Mouse (Mus musculus): ENCODE measurements around the gene Gon7. TPM values are rescaled to one million over a fixed set of nuclear protein-coding genes. Genes with fewer than 3 reads are reported as not detected.

The Gon7 gene
- total RNA-seq (2023), result 10 to 100 TPM; 13.4 to 22.7 TPM

GRCm38 (mm10) chr12:102757689-102758402 is at the start of gene Gon7, which contains the start of the genes Gm28051 and Ubr7:
Gon7 (minus strand) TSS chr12:102757803.
Gm28051 (minus strand) TSS chr12:102757765.
Ubr7 (plus strand) TSS chr12:102757967.

DNA sequence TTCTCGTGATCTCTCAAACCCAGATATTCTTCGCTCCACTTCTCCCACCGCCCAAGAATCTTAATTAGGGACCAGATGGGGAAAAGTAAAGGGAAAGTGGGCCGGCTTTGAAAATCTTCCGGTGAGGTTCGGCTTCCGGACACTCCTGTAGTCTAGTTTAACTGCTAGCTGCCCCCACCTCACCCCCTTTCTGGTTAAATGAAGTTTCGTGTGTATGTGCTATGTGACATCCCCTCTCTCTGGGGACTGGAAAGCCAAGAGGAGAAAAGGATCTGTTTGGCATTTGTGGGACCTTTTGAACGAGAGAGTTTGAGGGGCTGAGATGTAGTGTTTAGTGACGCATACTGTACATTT is 777 bp upstream of the Gon7 start, which contains the start of gene Gm20604:
Gene Gm20604 (minus strand): TSS at position 270 of the 354 bp plus-strand sequence.

DNA sequence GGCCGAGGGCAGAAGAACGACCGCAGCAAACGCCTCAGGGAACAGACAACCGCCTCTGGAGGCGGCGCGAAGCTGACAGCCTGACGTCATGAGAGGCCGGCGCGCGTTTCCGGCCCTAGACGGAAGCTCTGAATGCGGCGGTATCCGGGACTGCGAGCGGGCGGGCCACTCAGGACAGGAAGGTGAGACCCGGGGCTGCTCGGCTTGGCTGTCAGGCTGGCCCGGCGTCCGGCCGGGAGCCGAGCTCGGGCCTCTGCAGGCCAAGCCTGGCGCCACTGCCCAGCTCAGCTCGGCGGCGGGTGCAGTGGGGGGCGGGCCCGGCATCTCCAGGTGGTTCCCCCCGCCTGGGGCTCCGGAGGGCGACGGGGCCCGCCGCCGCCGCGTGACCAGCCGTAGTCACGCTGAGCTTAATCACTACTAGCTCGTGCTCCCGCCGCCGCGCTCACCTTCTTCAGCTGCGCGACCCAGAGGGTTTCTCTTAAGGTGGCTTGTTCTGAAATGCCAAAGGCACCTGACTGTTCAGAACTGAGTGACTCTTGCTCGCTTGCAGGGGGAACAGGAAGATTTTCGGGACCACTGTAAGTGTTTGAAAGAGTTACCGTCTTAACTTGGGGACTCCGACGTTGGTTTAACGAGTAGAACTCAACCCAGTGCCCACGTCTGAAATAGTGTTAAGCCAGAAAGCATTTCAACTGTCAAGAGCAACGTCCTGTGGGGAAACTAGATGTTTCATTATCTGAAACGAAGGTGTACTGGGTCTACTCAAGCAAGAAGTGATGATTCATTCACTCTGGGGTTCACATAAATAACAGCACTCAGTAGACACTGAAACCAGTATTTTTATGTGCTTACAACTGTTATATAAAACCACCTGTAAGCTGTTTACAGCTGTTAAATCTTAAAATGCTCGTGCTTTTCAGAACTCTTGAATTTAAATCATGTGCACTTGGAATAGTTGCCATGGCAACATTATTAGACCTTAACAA is 13.7 kb downstream of the Gon7 start, which contains the start of the genes Moap1 and Tmem251:
Gene Moap1 (minus strand): TSS at position 73 of the 986 bp plus-strand sequence.
Gene Tmem251 (plus strand): TSS at position 174 of the 986 bp plus-strand sequence.

DNA sequence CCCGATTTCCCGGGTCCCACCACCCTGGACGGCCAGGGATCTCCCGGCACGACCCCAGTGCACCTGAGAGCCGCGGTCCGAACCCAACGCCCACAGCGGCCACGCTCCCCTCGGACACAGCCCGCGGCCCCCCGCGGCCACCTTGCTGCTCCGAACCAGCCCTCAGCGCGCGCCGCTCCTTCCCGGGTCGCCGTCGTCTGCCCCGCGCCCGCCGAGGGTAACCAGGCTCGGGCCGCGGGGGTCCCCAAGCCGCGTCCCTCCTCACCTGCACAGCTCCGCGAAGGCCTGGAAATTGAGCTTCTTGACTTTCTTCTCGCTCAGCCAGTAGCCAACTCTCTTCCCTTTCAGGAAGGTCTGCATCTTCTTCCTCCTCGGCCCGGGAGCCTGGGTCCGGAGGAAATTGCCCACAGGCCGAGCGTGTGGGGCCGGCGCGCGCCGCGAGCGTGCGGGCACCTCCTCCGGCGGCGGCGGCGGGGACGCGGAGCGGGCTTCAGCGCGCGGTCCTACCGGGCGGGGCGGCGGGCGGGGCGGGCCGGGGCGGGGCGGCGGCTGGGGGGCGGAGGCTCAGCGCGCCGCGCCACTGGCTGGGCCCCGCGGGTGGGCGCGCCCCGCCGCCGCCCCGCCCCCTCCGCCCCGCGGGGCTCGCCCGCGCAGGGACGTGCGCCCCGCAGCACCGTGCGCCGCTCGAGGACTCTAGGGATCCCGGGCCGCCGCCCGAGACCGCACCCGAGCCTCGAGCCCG is 53.0 kb downstream of the Gon7 start, which contains the start of gene Itpk1:
Gene Itpk1 (minus strand): TSS at position 474 of the 742 bp plus-strand sequence.

Other genes starting within 250 kb of the Gon7 start
- gene Chga, start 202.8 kb downstream of the Gon7 start, total RNA-seq (2023), result not detected
- 10 to 100 TPM; 29.7 to 31.6 TPM for gene Itpk1, start 52.9 kb downstream of the Gon7 start, total RNA-seq (2023)
- 10 to 100 TPM; 11.5 to 12.0 TPM for gene Moap1, start 14.1 kb downstream of the Gon7 start, total RNA-seq (2023)
- gene Tmem251, start 14.0 kb downstream of the Gon7 start, total RNA-seq (2023), result 10 to 100 TPM; 12.8 to 13.3 TPM
- not detected for gene Gm28051, start within 50 bp of the Gon7 start, total RNA-seq (2023)
- 10 to 100 TPM; 14.1 to 18.0 TPM for gene Ubr7, start 164 bp upstream of the Gon7 start, total RNA-seq (2023)
- 1 to 10 TPM; 4.6 to 4.9 TPM for gene Gm20604, start 869 bp upstream of the Gon7 start, total RNA-seq (2023)
- 10 to 100 TPM; 28.3 to 32.9 TPM for gene Btbd7, start 120.7 kb upstream of the Gon7 start, total RNA-seq (2023)
- gene Cox8c, start 141.5 kb upstream of the Gon7 start, total RNA-seq (2023), result not detected
- not detected for gene Unc79, start 191.1 kb upstream of the Gon7 start, total RNA-seq (2023)

Measured in neutrophil, adult 83 days (primary cell).